Mouse (Mus musculus) layer of hippocampus, postnatal 10 days (tissue): ENCODE data around the gene Lamb2. TPM values are rescaled to one million over a fixed set of nuclear protein-coding genes. Genes with fewer than 3 reads are reported as not detected.
A peak's percentile ranks its signal among the peaks of the same experiment; 100 is the strongest.

Experiments
- DNase-seq, 2 experiments: peaks; one replicate each; pipeline ENCODE4 v3.0.0; 2021; ENCODE audit warnings: low spot score in 2 of 2
- long read RNA-seq: library from polyadenylated mRNA; stranded (forward); transcript quantifications from one replicate; pipeline ENCODE4 v2.0.0, GENCODE M21; 2023
- total RNA-seq, 2 experiments: library from RNA; stranded (reverse); gene quantifications; 2 replicates each; pipeline ENCODE4 v1.2.3; 2021

Gene Lamb2
- 10 to 100 TPM; 36.9 to 39.4 TPM for total RNA-seq
- long read RNA-seq, full-length matches to known transcripts: 3 of 16 reads
- long read RNA-seq, partial matches to known transcripts: 10 of 16 reads
- long read RNA-seq, other reads (novel, unspliced or antisense): 3 of 16 reads

DNA sequence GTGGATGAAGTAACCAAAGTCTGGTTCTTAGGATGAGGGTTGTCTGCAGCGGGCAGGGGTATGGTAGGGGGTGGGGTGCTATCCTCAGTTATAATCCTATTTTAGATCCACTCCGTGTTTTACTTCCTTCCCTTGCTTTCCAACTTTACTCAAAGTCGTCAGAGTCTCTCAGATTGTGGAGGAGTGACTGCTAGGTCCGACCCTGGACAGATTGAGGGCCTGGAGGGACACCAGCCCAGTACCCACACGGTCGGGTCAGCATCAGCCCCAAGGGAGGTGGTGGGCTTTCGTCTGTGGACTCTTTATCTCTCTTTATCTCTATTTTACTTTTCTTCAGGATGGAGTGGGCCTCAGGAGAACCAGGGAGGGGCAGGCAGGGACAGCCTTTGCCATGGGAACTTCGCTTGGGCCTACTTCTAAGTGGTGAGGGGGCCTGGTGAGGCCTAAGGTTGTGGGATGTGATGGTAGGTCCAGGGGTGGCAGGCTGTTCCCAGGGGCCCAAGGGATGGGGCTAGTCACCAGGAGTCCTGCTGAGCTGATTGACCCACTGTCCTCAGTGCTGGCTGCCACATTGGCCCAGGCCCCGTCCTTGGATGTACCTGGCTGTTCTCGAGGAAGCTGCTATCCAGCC, at the start of gene Lamb2:
TSS of gene Lamb2 (plus strand) at position 16 of the 631 bp plus-strand sequence.
- no peak for DNase-seq

DNA sequence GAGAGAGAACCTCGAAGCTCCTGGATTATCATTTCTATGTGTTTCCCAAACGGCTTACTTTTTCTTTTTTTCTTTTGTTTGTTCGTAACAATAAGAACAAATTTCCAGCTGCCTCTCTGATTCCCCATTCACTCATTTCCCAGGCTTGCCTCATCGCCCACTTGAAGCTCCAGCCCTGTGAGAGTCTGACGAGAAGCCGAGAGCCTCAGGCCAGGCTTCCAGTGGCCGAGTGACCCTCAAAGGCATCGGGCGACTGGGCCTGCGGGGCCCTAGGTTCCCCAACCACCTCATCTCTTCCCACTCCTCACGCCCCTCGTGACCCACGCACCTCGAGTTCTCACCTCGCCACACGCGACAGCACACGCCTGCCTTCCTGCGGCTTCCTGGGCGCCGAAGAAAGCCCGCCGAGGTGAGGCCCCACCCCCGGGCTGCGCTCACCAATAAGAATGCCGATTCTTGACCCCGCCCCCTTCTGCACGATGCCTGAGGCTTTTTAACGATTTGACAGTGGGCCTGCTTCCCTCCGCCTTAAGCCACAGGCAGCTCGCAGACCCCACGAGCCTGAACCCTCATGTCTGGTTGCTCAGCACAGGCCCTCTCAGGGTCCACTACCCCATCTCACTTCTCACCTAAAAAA, 48.0 kb upstream of the Lamb2 start:
- DNase-seq: no peak

GRCm38 (mm10) chr9:108436182-108436581, 43.4 kb upstream of the Lamb2 start, which contains the start of gene BC048562:
BC048562 (plus strand) TSS chr9:108436482.
- no peak for DNase-seq

DNA sequence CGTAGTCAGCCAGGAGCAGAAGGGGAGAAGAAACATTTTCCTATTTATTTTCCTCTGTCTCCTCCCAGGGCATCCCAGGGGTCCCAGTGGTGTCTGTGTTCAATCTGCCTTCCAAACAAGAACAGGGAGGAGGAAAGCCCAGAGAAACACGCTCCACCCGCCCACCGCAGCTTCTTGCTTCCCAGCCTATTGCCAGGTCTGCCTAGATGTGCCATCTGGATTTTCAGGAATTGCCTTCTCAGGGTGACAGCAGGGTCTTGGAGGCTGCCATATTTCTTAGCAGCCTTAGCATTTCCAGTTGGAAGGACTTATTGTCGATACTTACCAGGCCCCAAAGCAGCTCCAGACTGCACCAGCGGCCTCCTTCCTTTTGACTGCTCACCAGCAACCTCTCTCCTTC, 40.4 kb upstream of the Lamb2 start:
- no peak for DNase-seq

DNA sequence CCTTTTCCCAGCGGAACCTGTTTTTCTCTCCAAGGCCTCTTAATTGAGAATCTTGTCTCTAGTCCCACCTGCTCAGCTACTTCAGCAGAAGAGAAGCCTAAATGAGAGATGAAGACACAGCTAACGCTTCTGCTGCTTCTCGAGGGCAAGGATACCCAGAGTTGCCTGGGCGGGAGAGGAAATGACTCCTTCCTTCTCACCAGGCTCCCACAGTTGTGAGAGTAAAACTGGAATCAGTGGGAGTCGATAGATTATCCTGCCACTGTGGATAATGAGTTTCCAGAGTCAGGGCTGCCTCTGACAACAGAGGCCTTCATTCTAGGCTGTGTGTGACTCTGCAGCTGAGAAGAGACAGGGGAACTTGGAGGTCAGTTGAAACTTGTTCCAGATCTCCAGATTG, 39.1 kb upstream of the Lamb2 start:
- DNase-seq: no peak

- peak in 1 of 2 experiments; percentile 50 for DNase-seq
Observed at GRCm38 (mm10) chr9:108441236-108441919, 38.2 kb upstream of the Lamb2 start.

DNA sequence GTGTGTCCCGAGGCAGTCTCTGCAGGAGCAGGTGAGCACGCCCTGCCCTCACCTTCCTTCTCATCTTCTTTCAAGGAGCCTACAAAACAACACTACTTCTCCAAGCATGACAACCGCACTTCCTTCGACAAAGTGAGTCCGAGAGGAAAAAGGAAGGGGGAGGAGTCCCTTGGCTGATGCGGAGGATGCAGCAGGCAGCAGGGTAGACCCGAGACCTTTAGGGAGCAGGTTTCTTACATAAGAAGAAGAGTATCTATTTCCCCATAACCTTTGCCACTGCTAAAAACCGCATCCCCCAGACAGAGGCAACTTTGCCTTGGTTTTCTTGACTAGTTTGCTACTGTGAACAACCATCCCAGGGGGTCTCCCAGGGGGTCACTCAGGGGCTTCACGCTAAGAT, 34.4 kb upstream of the Lamb2 start:
- no peak for DNase-seq

DNA sequence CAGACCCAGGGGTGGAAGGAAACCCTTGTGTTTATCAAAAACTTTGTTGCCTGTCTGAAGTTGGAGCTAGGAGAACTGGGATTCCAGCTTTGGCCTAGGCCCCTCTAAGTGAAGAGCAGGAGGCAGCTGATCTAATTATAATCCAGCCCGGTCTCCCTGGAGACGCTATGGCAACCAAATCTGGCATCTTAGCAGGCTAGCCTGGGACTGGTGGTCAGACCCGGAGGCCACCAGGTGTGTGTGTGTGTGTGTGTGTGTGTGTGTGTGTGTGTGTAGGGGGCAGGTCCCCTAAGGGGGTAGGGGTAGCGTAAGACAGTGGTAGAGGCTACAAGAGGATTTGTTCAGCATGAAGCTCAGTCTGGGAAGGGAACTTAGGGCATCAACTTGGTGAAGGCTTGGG, 29.7 kb upstream of the Lamb2 start:
- DNase-seq: peak; percentile 71 to 73

DNA sequence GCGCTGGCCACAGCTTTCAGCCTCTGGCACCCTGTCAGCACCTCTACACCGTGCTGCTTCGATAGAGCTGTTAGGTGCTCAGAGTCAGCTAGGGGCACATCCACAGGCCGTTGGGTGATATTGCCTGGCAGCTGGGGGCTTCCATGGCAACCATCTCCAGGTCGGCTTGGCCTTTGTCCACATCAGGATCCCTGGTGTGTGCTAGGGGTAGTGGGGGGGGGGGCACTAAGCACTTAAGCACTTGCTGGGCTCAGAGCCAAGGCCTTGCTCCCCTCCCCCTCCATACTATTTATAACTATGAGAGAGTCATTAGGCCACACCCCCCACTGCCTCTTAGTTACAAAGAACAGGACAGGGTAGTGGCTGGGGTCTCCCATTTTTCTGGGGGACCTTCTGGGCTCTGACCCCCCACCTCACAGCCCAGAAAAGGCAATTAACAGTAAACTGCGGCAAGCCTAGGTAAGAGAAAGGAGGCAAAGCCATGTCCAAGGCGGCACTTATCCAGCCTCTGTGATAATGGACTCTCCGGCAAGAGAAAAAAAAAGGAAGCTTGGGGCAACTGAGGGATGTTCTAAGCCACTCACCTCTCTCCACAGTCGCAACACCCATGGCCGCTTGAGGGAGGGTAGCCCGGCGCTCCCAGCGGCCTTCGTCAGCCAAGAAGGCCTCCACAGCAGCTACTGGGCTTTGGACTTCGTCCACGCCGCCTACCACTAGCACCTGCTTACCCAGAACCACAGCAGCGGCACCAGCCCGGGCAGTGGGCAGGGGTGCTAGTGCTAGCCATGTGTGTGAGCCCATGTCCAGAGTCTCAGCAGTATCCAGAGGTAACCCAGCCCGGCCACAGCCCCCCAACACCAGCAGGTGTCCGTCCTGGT, 29.0 kb upstream of the Lamb2 start:
- DNase-seq: peak in 1 of 2 experiments; percentile 29

- DNase-seq: no peak
Observed at GRCm38 (mm10) chr9:108451170-108451493, 28.4 kb upstream of the Lamb2 start.

GRCm38 (mm10) chr9:108451519-108452160, 27.9 kb upstream of the Lamb2 start:
- no peak for DNase-seq

DNA sequence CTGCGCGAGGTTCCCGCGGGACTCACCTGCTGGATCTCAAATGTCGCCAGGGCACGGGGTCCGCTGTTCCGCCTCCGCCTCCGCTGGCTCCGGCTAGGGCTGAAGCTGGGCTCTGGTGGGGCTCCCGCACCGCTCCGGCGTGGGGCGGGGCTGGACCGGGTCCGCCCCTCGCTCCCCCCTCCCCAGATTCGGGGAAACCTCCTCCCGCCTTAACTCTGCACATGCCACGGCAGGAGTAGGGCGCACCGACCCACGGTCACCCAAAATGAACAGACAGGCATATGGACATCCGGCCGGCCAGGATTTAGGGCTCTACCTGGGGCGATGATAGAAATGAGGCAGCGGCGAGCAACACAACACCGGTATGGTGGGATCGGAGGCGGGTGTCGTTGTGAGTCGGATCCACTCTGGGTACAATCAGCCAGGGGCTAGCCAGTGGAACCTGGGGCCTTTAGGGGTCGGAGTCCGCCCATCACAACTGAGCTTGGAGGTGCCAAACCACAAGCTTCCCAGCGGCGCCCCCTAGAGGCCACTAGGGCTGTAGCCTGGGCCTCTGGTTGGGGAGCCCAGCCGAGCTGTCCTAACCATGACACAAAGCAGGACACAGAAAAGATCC, 27.1 kb upstream of the Lamb2 start:
- peak; percentile 94 to 96 for DNase-seq

- DNase-seq: no peak
Observed at GRCm38 (mm10) chr9:108452911-108453310, 26.6 kb upstream of the Lamb2 start.

DNA sequence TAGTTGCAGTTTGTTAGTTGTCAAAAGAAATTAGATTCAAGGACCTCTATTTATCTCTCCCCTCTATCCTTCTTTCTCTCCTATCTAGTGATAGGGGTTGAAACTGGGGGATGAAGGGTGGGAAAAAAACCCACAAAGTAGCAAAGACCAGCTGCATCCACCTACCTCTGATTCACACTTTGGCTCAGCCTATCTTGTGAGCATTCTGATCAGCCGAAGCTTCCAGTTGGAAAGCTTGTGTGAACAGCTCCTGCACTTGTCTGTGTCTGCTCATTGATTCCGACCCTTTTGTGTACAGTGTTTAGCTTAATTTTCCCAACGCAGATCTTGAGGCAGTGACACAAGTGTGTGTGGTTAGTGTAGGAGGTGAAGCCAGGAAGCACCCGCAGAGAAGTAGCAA, 26.1 kb upstream of the Lamb2 start:
- DNase-seq: no peak

DNA sequence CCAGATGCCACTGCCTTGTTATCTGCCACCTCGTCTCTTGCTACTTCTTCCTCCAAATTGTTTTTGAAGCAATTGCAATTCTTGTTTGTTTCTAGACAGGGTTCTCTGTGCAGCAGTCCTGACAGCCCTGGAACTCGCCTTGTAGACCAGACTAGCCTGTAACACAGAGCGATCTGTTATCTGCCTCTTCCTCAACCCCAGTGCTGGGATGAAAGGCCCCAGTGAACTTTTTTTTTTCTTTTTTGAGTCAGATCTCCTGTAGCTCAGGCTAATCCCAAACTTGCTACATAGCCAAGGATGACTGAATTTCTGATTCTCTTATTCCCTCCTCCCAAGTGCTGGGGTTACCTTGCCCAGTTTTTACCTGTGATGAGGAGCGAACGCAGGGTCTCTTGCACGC, 25.1 kb upstream of the Lamb2 start:
- DNase-seq: no peak

DNA sequence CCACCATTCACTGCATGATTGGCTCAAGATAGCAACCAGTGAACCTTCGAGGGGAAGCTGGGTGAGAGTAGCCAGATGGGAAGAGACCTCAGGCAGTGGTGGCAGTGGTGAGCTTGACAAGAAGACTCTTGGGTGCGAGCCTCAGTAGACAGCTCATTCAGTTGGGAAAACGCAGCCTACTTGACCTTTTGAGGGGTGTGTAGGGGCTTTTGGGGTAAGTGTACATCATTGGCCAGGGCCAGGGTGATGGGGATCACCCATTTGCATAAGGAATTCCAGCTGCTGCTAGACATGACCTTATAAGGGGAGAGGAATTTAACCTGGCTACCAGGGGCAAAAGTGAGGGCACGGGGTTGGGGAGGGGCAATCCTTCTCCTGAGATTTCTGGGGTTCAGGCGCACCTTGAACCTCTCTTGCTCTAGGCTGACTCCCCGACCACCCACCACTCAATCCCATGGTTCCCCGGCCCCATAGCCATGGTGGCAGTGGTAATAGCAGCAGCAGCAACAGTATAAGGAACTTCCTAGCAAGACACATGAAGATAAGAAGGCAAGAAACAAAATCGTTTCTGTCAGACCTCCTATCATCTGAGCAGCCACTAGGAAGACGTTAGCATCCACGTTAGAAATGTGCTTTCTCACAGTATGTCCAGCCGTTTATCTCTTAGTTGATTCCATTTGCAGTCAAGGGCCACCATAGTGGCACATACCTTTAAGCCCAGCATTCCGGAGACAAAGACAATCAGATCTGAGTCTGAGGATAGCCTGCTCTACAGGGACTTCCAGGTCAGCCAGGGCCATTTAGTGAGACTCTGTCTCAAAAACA, 23.6 kb upstream of the Lamb2 start:
- no peak for DNase-seq

DNA sequence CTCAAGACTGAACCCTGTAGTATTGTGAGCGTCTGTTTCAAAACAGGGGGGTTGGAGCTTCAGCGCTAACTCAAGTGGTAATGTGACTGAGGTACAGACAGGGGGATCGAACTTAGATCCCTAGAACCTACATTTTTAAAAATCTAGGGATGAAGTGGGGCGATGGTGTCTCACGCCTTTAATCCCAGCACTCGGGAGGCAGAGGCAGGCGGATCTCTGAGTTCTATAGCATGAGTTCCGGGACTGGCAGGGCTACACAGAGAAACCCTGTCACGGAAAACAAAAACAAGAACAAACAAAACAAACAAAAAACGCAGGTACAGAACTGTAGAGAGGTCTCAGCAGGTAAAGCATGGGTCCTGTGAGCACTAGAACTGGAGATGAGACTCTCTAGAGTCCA, 22.6 kb upstream of the Lamb2 start:
- DNase-seq: no peak

GRCm38 (mm10) chr9:108459939-108460318, 19.6 kb upstream of the Lamb2 start:
- no peak for DNase-seq

DNA sequence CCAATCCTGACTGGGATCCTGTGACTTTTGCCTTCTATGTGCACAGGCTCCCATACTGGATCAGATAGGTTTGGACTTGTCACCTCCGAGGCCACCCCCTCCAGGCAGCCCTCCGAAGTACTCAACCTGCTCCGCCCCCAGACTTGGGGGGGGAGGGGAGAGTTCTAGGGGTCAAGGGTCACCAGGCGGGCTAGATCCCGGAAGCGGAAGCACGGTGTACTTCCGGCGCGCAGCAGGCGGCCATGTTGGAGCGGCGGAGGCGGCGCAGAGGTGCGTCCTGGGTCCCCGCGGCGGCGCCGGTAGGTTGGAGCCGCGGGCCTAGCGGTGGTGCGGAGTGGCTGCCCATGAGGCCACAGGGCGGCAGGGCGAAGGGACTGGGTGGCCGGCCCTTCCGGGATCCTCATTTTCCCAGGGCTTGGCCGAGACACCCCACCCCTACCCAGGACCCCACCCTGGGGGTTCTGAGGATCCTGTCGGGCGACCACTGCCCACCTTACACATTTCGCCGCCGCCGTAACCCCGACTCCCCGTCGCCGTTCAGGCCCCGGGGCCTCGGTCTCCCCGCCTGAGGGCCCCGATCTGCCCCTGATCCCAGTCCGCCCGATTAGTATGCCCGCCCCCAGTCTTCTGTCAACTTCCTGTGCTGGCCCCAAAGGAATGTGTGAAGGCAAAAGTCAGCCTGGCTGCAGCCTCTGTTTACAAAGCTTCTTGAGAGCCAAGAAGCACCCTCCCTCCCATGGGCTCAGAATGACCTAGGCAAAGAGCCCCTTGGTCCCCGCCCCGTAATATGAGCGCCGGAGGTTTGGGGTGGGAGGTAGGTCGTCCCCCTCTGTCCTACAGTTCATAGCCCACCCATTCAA, 19.0 kb upstream of the Lamb2 start, which contains the start of gene Ccdc71:
TSS of gene Ccdc71 (plus strand) at position 209 of the 860 bp plus-strand sequence.
- peak; percentile 90 to 92 for DNase-seq
